Mouse (Mus musculus) brain, adult 2 months (tissue): ENCODE measurements around the gene Fam240b.

ENCODE experiments used
- DNase-seq: peaks from one replicate; pipeline ENCODE4 v3.0.0; 2011; ENCODE audit warnings: low read depth, low spot score

Fam240b gene

DNA sequence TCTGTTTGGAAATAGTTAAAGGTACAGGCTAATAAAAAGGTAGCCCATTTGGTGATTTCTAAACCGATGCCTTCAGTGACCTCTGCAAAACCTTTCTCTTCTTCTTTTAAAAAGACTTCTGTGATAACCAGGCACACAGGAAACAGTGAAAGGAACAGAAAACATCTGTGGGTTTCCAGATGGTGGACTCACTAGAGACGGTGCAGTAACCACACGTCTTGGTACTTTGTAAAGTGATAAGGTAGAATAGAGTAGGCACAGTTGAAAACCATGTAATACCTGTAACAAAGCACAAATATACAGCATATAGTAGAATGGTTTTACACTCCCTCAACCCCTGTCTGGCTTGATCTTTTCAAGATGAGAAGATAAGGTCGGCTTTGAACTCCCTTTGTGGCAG is 57.0 kb downstream of the Fam240b start:
- DNase-seq, result no peak

DNA sequence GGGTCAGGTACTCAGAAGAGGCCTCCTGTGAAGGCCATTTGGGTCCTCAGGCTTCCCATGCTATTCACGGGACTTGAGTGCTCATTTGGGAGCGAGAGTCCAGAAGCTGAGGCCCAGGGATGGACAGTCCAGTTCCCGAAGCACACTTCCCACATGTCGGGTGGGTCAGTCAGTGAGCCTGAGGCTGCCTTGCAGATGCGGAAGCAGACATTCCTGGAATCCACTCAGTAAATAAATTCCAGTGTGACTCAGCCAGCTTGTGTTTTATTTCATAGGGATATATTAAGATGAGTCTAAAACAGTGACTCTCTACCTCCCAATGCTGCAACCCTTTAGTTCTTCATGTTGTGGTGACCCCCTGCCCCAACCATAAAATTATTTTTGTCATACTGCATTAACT is 58.1 kb downstream of the Fam240b start:
- no peak for DNase-seq

DNA sequence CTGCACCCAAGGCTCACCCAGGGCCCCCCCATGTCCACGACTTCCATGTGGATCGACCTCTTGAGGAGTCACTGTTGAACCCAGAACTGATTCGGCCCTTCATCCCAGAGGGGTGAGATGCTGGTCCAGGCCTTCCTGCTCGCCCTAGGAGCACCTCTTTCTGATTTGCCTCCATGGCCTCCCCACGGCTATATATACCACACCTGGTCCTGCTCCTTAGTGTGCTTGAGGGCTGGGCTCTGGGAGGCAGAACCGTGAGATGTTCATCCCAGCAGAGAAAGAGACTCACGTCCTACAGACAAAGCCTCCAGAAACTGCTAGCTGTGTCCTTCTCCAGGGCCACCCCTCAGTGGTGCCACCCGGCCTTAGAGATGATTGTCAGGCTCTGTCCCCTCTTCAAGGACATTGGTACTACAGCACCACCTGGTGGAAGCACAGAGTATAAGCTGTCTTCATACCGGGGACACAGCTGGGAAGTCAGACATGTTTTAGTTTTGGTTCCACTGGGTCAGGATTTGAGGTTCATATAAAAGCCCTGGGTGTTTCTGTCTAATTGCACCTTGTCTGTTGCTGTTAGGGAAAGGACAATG is 58.6 kb downstream of the Fam240b start:
- DNase-seq, result peak; percentile 83

DNA sequence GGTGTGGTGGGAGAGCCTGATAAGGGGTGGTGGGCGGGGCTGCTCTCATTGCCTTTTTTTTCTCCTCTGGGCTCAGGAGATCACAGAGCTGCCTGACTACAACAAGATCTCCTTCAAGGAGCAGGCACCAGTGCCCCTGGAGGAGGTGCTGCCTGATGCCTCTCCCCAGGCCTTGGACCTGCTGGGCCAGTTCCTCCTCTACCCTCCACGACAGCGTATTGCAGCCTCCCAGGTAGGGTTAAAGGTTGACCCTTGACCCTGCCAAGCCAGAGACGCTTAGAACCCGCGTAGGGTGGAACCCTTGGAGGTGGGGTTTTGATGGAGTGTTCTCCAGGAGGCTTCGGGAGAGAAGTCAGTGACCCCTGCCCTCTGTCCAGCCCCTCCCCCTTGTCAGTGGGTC is 59.8 kb downstream of the Fam240b start:
- no peak for DNase-seq

DNA sequence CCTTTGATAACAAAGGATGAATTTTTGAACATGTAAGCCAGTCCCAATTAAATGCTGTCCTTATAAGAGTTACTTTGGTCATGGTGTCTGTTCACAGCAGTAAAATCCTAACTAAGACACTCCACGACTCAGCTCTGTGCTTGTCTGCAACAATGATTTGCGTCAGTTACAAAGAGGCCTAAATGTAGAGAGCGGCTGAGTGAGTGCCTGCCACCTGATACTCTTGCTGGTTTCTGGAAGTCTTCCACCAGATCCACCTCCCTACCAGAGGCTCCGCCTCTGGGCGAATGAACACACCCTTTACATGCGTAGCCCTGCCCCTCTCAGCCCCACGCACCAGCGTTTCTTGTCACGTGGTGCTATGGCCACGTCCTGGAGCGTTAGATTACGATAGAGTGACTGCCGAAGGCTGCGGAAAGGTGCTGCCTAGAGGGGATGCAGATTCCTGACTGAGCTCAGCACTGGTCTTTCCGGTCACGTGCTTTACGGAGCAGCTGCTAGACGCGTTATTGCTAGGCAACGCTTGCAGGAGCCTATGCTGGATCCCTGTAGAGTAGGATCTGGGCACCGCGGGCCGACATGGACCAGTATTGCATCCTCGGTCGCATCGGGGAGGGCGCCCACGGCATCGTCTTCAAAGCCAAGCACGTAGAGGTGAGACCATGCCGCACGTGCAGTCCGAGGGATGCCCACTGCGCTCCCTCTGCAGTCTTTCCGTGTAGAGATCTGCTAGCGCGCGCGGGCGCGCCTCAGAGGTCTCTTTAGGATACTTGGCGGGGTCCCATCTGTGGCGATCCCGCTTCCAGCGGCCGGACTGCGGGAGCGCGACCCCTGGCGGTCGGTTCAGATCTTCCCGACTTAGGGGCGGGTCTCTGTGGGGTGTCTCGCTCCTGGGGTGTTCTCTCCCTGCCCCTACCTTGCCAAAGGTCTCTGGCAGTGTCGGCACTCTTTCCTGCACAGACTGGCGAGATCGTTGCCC is 65.3 kb downstream of the Fam240b start, which contains the start of gene Cdk20:
TSS of gene Cdk20 (plus strand) at position 298 of the 979 bp plus-strand sequence.
- peak; percentile 99 for DNase-seq
